Mouse (Mus musculus): ENCODE measurements around the gene Nepro.

The Nepro gene

DNA sequence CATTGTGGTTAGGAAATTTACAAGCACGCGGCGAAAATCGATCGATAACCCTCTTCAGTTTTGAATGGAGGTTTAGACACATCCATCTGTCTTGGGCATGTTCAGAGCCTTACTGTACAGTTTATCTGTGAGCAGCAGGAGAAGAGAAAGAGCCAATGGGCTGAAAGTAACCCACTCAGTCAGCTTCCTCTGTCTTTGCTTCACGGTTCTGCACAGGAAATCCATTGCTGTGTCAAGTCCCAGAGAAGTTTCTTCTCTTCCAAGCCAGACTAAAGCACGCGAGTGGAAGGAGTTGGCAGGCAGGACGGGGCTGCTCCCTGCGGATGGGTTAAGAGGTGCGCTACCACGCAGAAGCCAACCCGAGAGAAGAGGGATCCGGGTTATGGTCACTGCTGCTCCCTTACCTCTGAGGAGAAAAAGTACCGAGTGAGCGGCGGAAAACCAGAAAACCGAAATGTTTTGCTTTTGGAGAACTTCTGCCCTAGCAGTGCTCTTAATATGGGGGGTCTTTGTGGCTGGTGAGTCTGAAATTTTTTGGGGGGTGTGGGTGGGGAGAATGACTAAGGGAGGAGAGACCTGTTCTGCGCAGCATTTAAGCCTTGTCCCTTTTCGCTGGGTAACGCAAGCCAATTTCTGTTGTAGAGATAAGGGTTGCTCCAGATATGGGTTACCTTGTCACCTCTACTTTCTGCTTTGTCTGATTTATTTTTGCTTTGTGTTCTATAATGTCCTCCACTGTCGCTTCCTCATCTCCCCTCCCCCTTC is 41.6 kb downstream of the Nepro start, which contains the start of gene Cd200r1:
Cd200r1 (plus strand) TSS at position 182 of the 765 bp plus-strand sequence.
- no peak for ATAC-seq (ENCODE audit: insufficient number of reproducible peaks, low FRiP score, low TSS enrichment)

- no peak for ATAC-seq (ENCODE audit: insufficient number of reproducible peaks, low FRiP score, low TSS enrichment)
Measured at GRCm38 (mm10) chr16:44766320-44766892, 42.3 kb downstream of the Nepro start.

GRCm38 (mm10) chr16:44767506-44767905 is 43.4 kb downstream of the Nepro start:
- no peak for ATAC-seq (ENCODE audit: insufficient number of reproducible peaks, low FRiP score, low TSS enrichment)

GRCm38 (mm10) chr16:44767967-44768366 is 43.9 kb downstream of the Nepro start:
- no peak for ATAC-seq (ENCODE audit: insufficient number of reproducible peaks, low FRiP score, low TSS enrichment)

DNA sequence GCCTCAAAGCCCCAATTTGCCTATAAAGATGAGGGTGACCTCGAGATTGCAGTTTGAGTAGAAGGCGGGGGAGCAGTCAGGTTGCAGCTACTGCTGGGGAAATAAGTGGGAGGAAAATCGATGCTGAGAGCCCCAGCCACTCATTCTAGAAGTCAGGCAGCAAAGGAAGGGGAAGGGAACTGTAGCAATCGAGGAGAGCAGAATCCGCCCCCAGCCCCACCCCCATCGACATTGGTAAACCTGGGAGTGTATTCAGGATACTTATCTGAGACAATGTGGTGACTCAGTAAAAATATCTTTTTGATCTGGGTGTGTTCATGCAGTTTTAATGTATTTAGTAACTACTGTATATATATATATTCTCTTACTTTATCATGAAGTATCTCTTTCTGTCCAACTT is 48.5 kb downstream of the Nepro start:
- no peak for ATAC-seq (ENCODE audit: insufficient number of reproducible peaks, low FRiP score, low TSS enrichment)

- ATAC-seq (ENCODE audit: insufficient number of reproducible peaks, low FRiP score, low TSS enrichment): no peak
Measured at GRCm38 (mm10) chr16:44773673-44774072, 49.6 kb downstream of the Nepro start.

- ATAC-seq (ENCODE audit: insufficient number of reproducible peaks, low FRiP score, low TSS enrichment): no peak
Measured at GRCm38 (mm10) chr16:44774201-44774600, 50.1 kb downstream of the Nepro start.

GRCm38 (mm10) chr16:44778538-44779147 is 54.5 kb downstream of the Nepro start:
- ATAC-seq (ENCODE audit: insufficient number of reproducible peaks, low FRiP score, low TSS enrichment): no peak

- ATAC-seq (ENCODE audit: insufficient number of reproducible peaks, low FRiP score, low TSS enrichment): no peak
Measured at GRCm38 (mm10) chr16:44779494-44779893, 55.4 kb downstream of the Nepro start.

- no peak for ATAC-seq (ENCODE audit: insufficient number of reproducible peaks, low FRiP score, low TSS enrichment)
Measured at GRCm38 (mm10) chr16:44780751-44781150, 56.6 kb downstream of the Nepro start.

Measured in cerebellum, adult (tissue).